Mouse (Mus musculus) stomach, embryonic 16.5 days (tissue): ENCODE results near the gene Nipsnap2. TPM values are rescaled to one million over a fixed set of nuclear protein-coding genes. Genes with fewer than 3 reads are reported as not detected.

Source experiments
- ATAC-seq: fragments of 200-750 bp; cut with Nextera tagmentation; 2 replicates; pipeline ENCODE4 v1.8.0; 2017; ENCODE audit warnings: moderate number of reproducible peaks, moderate TSS enrichment; ENCODE audit not compliant: insufficient read depth, low FRiP score
- H3K27ac ChIP-seq: fragments of 300-500 bp; sonication (generic); 2 replicates; pipeline ENCODE4 v1.5.1; 2014; ENCODE audit warnings: low read length
- H3K27me3 ChIP-seq: fragments of 300-500 bp; sonication (generic); 2 replicates; pipeline ENCODE4 v1.6.1; 2014; ENCODE audit warnings: low read length, control low read depth, mixed read lengths; ENCODE audit not compliant: control insufficient read depth, insufficient read depth
- H3K36me3 ChIP-seq: fragments of 300-500 bp; sonication (generic); 2 replicates; pipeline ENCODE4 v1.6.1; 2014; ENCODE audit warnings: low read length; ENCODE audit not compliant: control insufficient read depth, insufficient read depth
- H3K4me1 ChIP-seq: fragments of 300-500 bp; sonication (generic); 2 replicates; pipeline ENCODE4 v1.6.1; 2014; ENCODE audit warnings: low read length, control low read depth, mixed read lengths; ENCODE audit not compliant: control insufficient read depth, insufficient read depth
- H3K4me2 ChIP-seq: fragments of 300-500 bp; sonication (generic); 2 replicates; pipeline ENCODE4 v1.6.1; 2014; ENCODE audit warnings: low read depth, low read length, mixed read lengths
- H3K4me3 ChIP-seq: fragments of 300-500 bp; sonication (generic); replicated peaks from 2 replicates; pipeline ENCODE4 v1.5.1; 2014; ENCODE audit warnings: mild to moderate bottlenecking, low read length
- H3K9ac ChIP-seq: fragments of 300-500 bp; sonication (generic); 2 replicates; pipeline ENCODE4 v1.6.1; 2014; ENCODE audit warnings: low read length
- H3K9me3 ChIP-seq: fragments of 300-500 bp; sonication (generic); replicated peaks from 2 replicates; pipeline ENCODE4 v1.6.1; 2016; ENCODE audit warnings: low read length, control low read depth; ENCODE audit not compliant: control insufficient read depth
- WGBS: fragments of 180-500 bp; shearing (Covaris S2); extraction: QIAGEN DNeasy Blood & Tissue Kit; methylation state at CpG from one replicate; pipeline ENCODE4 v1.1.7; 2014; 5-methylcytosine and 5-hydroxymethylcytosine counted together
- polyA plus RNA-seq: library from polyadenylated mRNA; unstranded; fragments of >200 nt; fragmentation: Nextera tagmentation; extraction: Ambion mirVana; gene quantifications from 2 replicates; pipeline ENCODE4 v1.2.1, GENCODE M21; 2015

Gene Nipsnap2
- polyA plus RNA-seq, 1 experiment from 2014 or later = 103 TPM

- Histone ChIP-seq H3K4me3 (no peak overlapping the region), H3K9ac (no peak overlapping the region), H3K4me1 (peaks cover 8% of the 10 kb centered on the region), H3K27ac (no peak overlapping the region), H3K9me3 (no peaks in the 10 kb centered on the region), H3K36me3 (peaks cover 30% of the 10 kb centered on the region), H3K4me2 (no peak overlapping the region), H3K27me3 (no peaks in the 10 kb centered on the region)
- no peak for ATAC-seq
- WGBS = 74% methylated on average over 9 of the region's 9 CpGs
These were observed 7.8 kb upstream of the Nipsnap2 start for GRCm38 (mm10) chr5:129717016-129717415.

GRCm38 (mm10) chr5:129720176-129720575, 4.7 kb upstream of the Nipsnap2 start:
- Histone ChIP-seq H3K9me3 (no peaks in the 10 kb centered on the region), H3K27ac (no peak overlapping the region), H3K9ac (no peak overlapping the region), H3K4me1 (peaks cover 16% of the 10 kb centered on the region), H3K4me2 (no peak overlapping the region), H3K27me3 (no peaks in the 10 kb centered on the region), H3K36me3 (peaks cover 30% of the 10 kb centered on the region), H3K4me3 (no peak overlapping the region)
- no peak for ATAC-seq
- 86% methylated on average over 3 of the region's 3 CpGs for WGBS

- Histone ChIP-seq H3K27ac (peak overlapping the region; percentile 96), H3K9ac (peak overlapping the region; percentile 97), H3K4me3 (peak overlapping the region; percentile 72), H3K27me3 (no peaks in the 10 kb centered on the region), H3K4me2 (peak overlapping the region; percentile 51), H3K4me1 (peaks cover 27% of the 10 kb centered on the region), H3K36me3 (peaks cover 9% of the 10 kb centered on the region; the same call in 1 of the 2 replicates), H3K9me3 (no peaks in the 10 kb centered on the region)
- 0 out of 2 replicates have a peak, but pooled peaks have one; percentile 2 for ATAC-seq
- 37% methylated on average over 4 of the region's 4 CpGs for WGBS
These were observed 595 bp upstream of the Nipsnap2 start for GRCm38 (mm10) chr5:129724268-129724667.

- Histone ChIP-seq H3K9ac (peak overlapping the region; percentile 97), H3K9me3 (no peaks in the 10 kb centered on the region), H3K4me3 (peak overlapping the region; percentile 72), H3K4me2 (peak overlapping the region; percentile 51), H3K4me1 (peaks cover 41% of the 10 kb centered on the region), H3K36me3 (no peaks in the 10 kb centered on the region), H3K27me3 (no peaks in the 10 kb centered on the region), H3K27ac (peak overlapping the region; percentile 96)
- 24% methylated on average over 7 of the region's 7 CpGs for WGBS
- ATAC-seq = no peak
These were observed 1.0 kb downstream of the Nipsnap2 start for GRCm38 (mm10) chr5:129725774-129726392.

GRCm38 (mm10) chr5:129726784-129727183, 1.9 kb downstream of the Nipsnap2 start:
- no peak for ATAC-seq
- H3K4me1 ChIP-seq = peaks cover 46% of the 10 kb centered on the region
- no peaks in the 10 kb centered on the region for H3K9me3 ChIP-seq
- no peak overlapping the region for H3K27ac ChIP-seq
- H3K36me3 ChIP-seq = no peaks in the 10 kb centered on the region
- no peak overlapping the region for H3K4me3 ChIP-seq
- H3K9ac ChIP-seq = no peak overlapping the region
- 76% methylated on average over 3 of the region's 3 CpGs for WGBS
- H3K27me3 ChIP-seq = no peaks in the 10 kb centered on the region
- peak overlapping the region; percentile 51; the same call in 1 of the 2 replicates for H3K4me2 ChIP-seq

GRCm38 (mm10) chr5:129729286-129729685, 4.4 kb downstream of the Nipsnap2 start:
- no peaks in the 10 kb centered on the region for H3K27me3 ChIP-seq
- no peak overlapping the region for H3K4me3 ChIP-seq
- H3K4me1 ChIP-seq = peaks cover 40% of the 10 kb centered on the region
- WGBS = 26% methylated on average over 11 of the region's 11 CpGs
- peak overlapping the region; percentile 3; the same call in 1 of the 2 replicates for H3K27ac ChIP-seq
- H3K9me3 ChIP-seq = no peaks in the 10 kb centered on the region
- H3K4me2 ChIP-seq = peak overlapping the region; percentile 8; the same call in 1 of the 2 replicates
- H3K9ac ChIP-seq = 0 out of 2 replicates have a peak overlapping the region, but pooled peaks have one; percentile 19
- H3K36me3 ChIP-seq = no peaks in the 10 kb centered on the region
- no peak for ATAC-seq

- ATAC-seq = peak; percentile 82
- H3K4me1 ChIP-seq = peaks cover 38% of the 10 kb centered on the region
- H3K27ac ChIP-seq = peak overlapping the region; percentile 56
- WGBS = 54% methylated on average over 11 of the region's 11 CpGs
- H3K9ac ChIP-seq = no peak overlapping the region
- no peaks in the 10 kb centered on the region for H3K27me3 ChIP-seq
- H3K4me2 ChIP-seq = no peak overlapping the region
- H3K36me3 ChIP-seq = no peaks in the 10 kb centered on the region
- H3K4me3 ChIP-seq = no peak overlapping the region
- no peaks in the 10 kb centered on the region for H3K9me3 ChIP-seq
These were observed 5.5 kb downstream of the Nipsnap2 start for GRCm38 (mm10) chr5:129730344-129730743.

- no peak overlapping the region for H3K4me2 ChIP-seq
- no peaks in the 10 kb centered on the region for H3K27me3 ChIP-seq
- WGBS = 61% methylated on average over 5 of the region's 5 CpGs
- peaks cover 38% of the 10 kb centered on the region for H3K4me1 ChIP-seq
- no peak overlapping the region for H3K27ac ChIP-seq
- H3K36me3 ChIP-seq = no peaks in the 10 kb centered on the region
- no peak for ATAC-seq
- no peak overlapping the region for H3K9ac ChIP-seq
- no peaks in the 10 kb centered on the region for H3K9me3 ChIP-seq
- H3K4me3 ChIP-seq = no peak overlapping the region
These were observed 6.2 kb downstream of the Nipsnap2 start for GRCm38 (mm10) chr5:129731021-129731420.

- Histone ChIP-seq H3K4me1 (no peaks in the 10 kb centered on the region), H3K4me3 (no peak overlapping the region), H3K27ac (no peak overlapping the region), H3K9ac (no peak overlapping the region), H3K4me2 (no peak overlapping the region), H3K36me3 (0 out of 2 replicates have a peak, but pooled peaks cover 7% of the 10 kb centered on the region), H3K27me3 (no peaks in the 10 kb centered on the region), H3K9me3 (no peaks in the 10 kb centered on the region)
- WGBS = 94% methylated on average over 1 of the region's 1 CpGs
- ATAC-seq = no peak
These were observed 16.1 kb downstream of the Nipsnap2 start for GRCm38 (mm10) chr5:129740976-129741375.
